18 mouse cellular contexts compared by ENCODE assay signal in genomic region chr17:43846714-43847113, GRCm38 (mm10). TPM values are rescaled to one million over a fixed set of nuclear protein-coding genes. Genes with fewer than 3 reads are reported as not detected.
DNase-seq lines count a peak whose midpoint lies in the region; ATAC-seq lines count a peak whose summit lies in the region.
"Had no signal": no experiment of that assay in that cellular context is flagged by ENCODE, and none has a peak within 500 bp of the region (broad histone marks: within the 10 kb centered on the region; RNA-seq: fewer than 3 reads in every experiment).

No protein-coding gene starts in this region.

- DNase-seq in heart, adult 9 months (ENCODE audit: low spot score in 2 of 2): peak; percentile 63
- DNase-seq in heart, postnatal 4 days: no peak
- peak; percentile 18 for DNase-seq in 3134 (ENCODE audit: extremely low read depth, insufficient read length, low spot score)
- DNase-seq in 3T3-L1 (ENCODE audit: low read depth, low spot score): peak; percentile 39
- DNase-seq in heart, postnatal 10 days: peak; percentile 36 to 39
- DNase-seq in urinary bladder, adult 18-20 months (ENCODE audit: low spot score in 2 of 2): no peak
- DNase-seq: adrenal gland, adult 2 months; cerebellum, adult 11-12 months; kidney, adult 11 months had no signal

- no peaks in the 10 kb centered on the region for H3K4me1 ChIP-seq in hindbrain, embryonic 12.5 days
- H3K4me1 ChIP-seq: embryonic facial prominence, embryonic 13.5 days; forebrain, embryonic 12.5 days; limb, embryonic 15.5 days; neural tube, embryonic 15.5 days had no signal

- no peaks in the 10 kb centered on the region for H3K36me3 ChIP-seq in hindbrain, embryonic 12.5 days
- H3K36me3 ChIP-seq: embryonic facial prominence, embryonic 13.5 days; forebrain, embryonic 12.5 days; limb, embryonic 15.5 days; lung, embryonic 15.5 days; neural tube, embryonic 15.5 days had no signal

- H3K27ac ChIP-seq in hindbrain, embryonic 12.5 days: no peak overlapping the region
- H3K27ac ChIP-seq: embryonic facial prominence, embryonic 13.5 days; forebrain, embryonic 12.5 days; lung, embryonic 15.5 days; neural tube, embryonic 15.5 days had no signal

- H3K4me2 ChIP-seq in hindbrain, embryonic 12.5 days (replicated peaks): no peak overlapping the region
- H3K4me2 ChIP-seq: embryonic facial prominence, embryonic 13.5 days; forebrain, embryonic 12.5 days; limb, embryonic 15.5 days; lung, embryonic 15.5 days; midbrain, embryonic 11.5 days; neural tube, embryonic 15.5 days had no signal

- intact Hi-C loops in heart, postnatal 10 days (cut with DNase I): no loop called here

- H3K9me3 ChIP-seq in hindbrain, embryonic 12.5 days (replicated peaks): no peaks in the 10 kb centered on the region
- H3K9me3 ChIP-seq: embryonic facial prominence, embryonic 13.5 days; forebrain, embryonic 12.5 days; limb, embryonic 15.5 days; lung, embryonic 15.5 days; neural tube, embryonic 15.5 days had no signal

- no peak overlapping the region for H3K9ac ChIP-seq in hindbrain, embryonic 12.5 days
- H3K9ac ChIP-seq: embryonic facial prominence, embryonic 13.5 days; forebrain, embryonic 12.5 days; limb, embryonic 15.5 days; lung, embryonic 15.5 days; neural tube, embryonic 15.5 days had no signal

- ATAC-seq in hindbrain, embryonic 12.5 days (ENCODE audit: low FRiP score): no peak
- ATAC-seq: hindbrain, embryonic 16.5 days had no signal

- 84% methylated on average over 2 of the region's 2 CpGs for WGBS in hindbrain, embryonic 12.5 days

- no peaks in the 10 kb centered on the region for H3K27me3 ChIP-seq in hindbrain, embryonic 12.5 days
- H3K27me3 ChIP-seq: CH12.LX; embryonic facial prominence, embryonic 13.5 days; forebrain, embryonic 12.5 days; limb, embryonic 15.5 days; lung, embryonic 15.5 days; neural tube, embryonic 15.5 days had no signal

- H3K4me3 ChIP-seq in hindbrain, embryonic 12.5 days: no peak overlapping the region
- H3K4me3 ChIP-seq: embryonic facial prominence, embryonic 13.5 days; forebrain, embryonic 12.5 days; limb, embryonic 15.5 days; lung, embryonic 15.5 days; neural tube, embryonic 15.5 days had no signal

RNA-seq across cellular contexts. Expression of gene Rcan2, which starts 45.6 kb away (rescaled TPM):
- 100 to 1,000 TPM; 167 to 178 TPM for total RNA-seq in heart, postnatal 4 days (2021)
- 100 to 1,000 TPM; 209 to 216 TPM for total RNA-seq in heart, postnatal 10 days (2021)
- polyA plus RNA-seq in hindbrain, embryonic 12.5 days (2016; fragmentation: Nextera tagmentation; extraction: Ambion mirVana): 51.9 and 65.0 TPM in 2 replicates

Comparison
In these comparisons a context has a peak if more than half of its experiments do, and no peak if none do; other contexts are left out.
1. DNase-seq: peak in heart, adult 9 months (2 of 2), 3134 (single experiment), 3T3-L1 (single experiment) and heart, postnatal 10 days (2 of 2); none in heart, postnatal 4 days (single experiment) and urinary bladder, adult 18-20 months (0 of 2).